Mouse (Mus musculus): ENCODE data around the gene Zfp536.

GRCm38 (mm10) chr7:37625758-37626157 lies 147.7 kb downstream of the Zfp536 start:
- TF ChIP-seq POLR2A (IDR thresholded peaks at IDR 0.05; ENCODE audit: low read depth, low read length), result no peak
- no peak for TF ChIP-seq CTCF (IDR thresholded peaks at IDR 0.05; ENCODE audit: extremely low read depth, insufficient read depth, insufficient read length, insufficient replicate concordance)
